In genomic region chr3:14975203-14975602, GRCm38 (mm10) we compare ENCODE assay signal across 28 mouse cellular contexts.
"Had no signal": no experiment of that assay in that cellular context is flagged by ENCODE, and none has a peak within 500 bp of the region (broad histone marks: within the 10 kb centered on the region; RNA-seq: fewer than 3 reads in every experiment).

No protein-coding gene starts in this region.

- H3K27ac ChIP-seq: embryonic facial prominence, embryonic 10.5 days; embryonic facial prominence, embryonic 12.5 days; embryonic facial prominence, embryonic 13.5 days; embryonic facial prominence, embryonic 15.5 days; forebrain, embryonic 10.5 days; forebrain, embryonic 12.5 days; forebrain, embryonic 13.5 days; forebrain, embryonic 15.5 days; gastrocnemius, adult 2 months had no signal

- H3K4me3 ChIP-seq: embryonic facial prominence, embryonic 10.5 days; embryonic facial prominence, embryonic 12.5 days; embryonic facial prominence, embryonic 13.5 days; embryonic facial prominence, embryonic 15.5 days; erythroblast, embryonic 14.5 days; forebrain, embryonic 10.5 days; forebrain, embryonic 12.5 days; forebrain, embryonic 13.5 days; forebrain, embryonic 15.5 days; gastrocnemius, adult 2 months had no signal

- H3K27me3 ChIP-seq: embryonic facial prominence, embryonic 12.5 days; embryonic facial prominence, embryonic 13.5 days; embryonic facial prominence, embryonic 15.5 days; forebrain, embryonic 12.5 days; forebrain, embryonic 13.5 days; forebrain, embryonic 15.5 days had no signal

- H3K4me1 ChIP-seq: embryonic facial prominence, embryonic 10.5 days; embryonic facial prominence, embryonic 12.5 days; embryonic facial prominence, embryonic 13.5 days; embryonic facial prominence, embryonic 15.5 days; forebrain, embryonic 12.5 days; forebrain, embryonic 13.5 days; forebrain, embryonic 15.5 days had no signal

- H3K9me3 ChIP-seq: embryonic facial prominence, embryonic 10.5 days; embryonic facial prominence, embryonic 12.5 days; embryonic facial prominence, embryonic 13.5 days; embryonic facial prominence, embryonic 15.5 days; forebrain, embryonic 10.5 days; forebrain, embryonic 12.5 days; forebrain, embryonic 13.5 days; forebrain, embryonic 15.5 days had no signal

- H3K9ac ChIP-seq: embryonic facial prominence, embryonic 12.5 days; embryonic facial prominence, embryonic 13.5 days; embryonic facial prominence, embryonic 15.5 days; forebrain, embryonic 12.5 days; forebrain, embryonic 13.5 days; forebrain, embryonic 15.5 days; forebrain, postnatal 0 days had no signal

- H3K4me2 ChIP-seq: embryonic facial prominence, embryonic 12.5 days; embryonic facial prominence, embryonic 13.5 days; embryonic facial prominence, embryonic 15.5 days; forebrain, embryonic 12.5 days; forebrain, embryonic 13.5 days; forebrain, embryonic 15.5 days had no signal

- H3K36me3 ChIP-seq: embryonic facial prominence, embryonic 10.5 days; embryonic facial prominence, embryonic 12.5 days; embryonic facial prominence, embryonic 13.5 days; embryonic facial prominence, embryonic 15.5 days; forebrain, embryonic 10.5 days; forebrain, embryonic 12.5 days; forebrain, embryonic 15.5 days had no signal

- DNase-seq: cerebellum, adult 18-20 months; cerebellum, adult 2 months; cerebellum, adult 8-10 months; cerebellum, adult 9-10 months; cerebellum, adult 9-11 months; cerebellum, postnatal 10 days; cerebellum, postnatal 14 days; cerebellum, postnatal 25 days; cerebellum, postnatal 36 days; embryo, embryonic 11 days; forebrain, postnatal 0 days; gastrocnemius, adult 2 months; gastrocnemius, postnatal 10 days; gastrocnemius, postnatal 14 days; gastrocnemius, postnatal 25 days; gastrocnemius, postnatal 36 days; heart, adult 11 months had no signal

- ATAC-seq: forebrain, embryonic 13.5 days; forebrain, embryonic 14.5 days; forebrain, embryonic 15.5 days; forebrain, embryonic 16.5 days; forebrain, postnatal 0 days had no signal
